Mouse (Mus musculus) liver, adult 2 months (tissue): ENCODE results near the gene Vps13d. TPM values are rescaled to one million over a fixed set of nuclear protein-coding genes. Genes with fewer than 3 reads are reported as not detected.
A peak's percentile ranks its signal among the peaks of the same experiment; 100 is the strongest.

Experiments
- DNase-seq: peaks from one replicate; pipeline ENCODE4 v3.0.0-alpha.2; 2011; ENCODE audit warnings: low read depth, low spot score; ENCODE audit errors: extremely low read depth
- H3K27ac ChIP-seq: fragments of 200-500 bp; replicated peaks from 2 replicates; pipeline ENCODE4 v1.5.1; 2012; ENCODE audit warnings: low read depth, mild to moderate bottlenecking, control low read depth, inconsistent platforms, low read length; ENCODE audit not compliant: insufficient read depth
- H3K27me3 ChIP-seq: fragments of 200-500 bp; 2 replicates; pipeline ENCODE4 v1.6.1; 2012; ENCODE audit warnings: mild to moderate bottlenecking, moderate library complexity, low read length, inconsistent platforms; ENCODE audit not compliant: control insufficient read depth, insufficient read depth
- H3K36me3 ChIP-seq: fragments of 200-500 bp; 2 replicates; pipeline ENCODE4 v1.6.1; 2012; ENCODE audit warnings: low read length, inconsistent platforms; ENCODE audit not compliant: control insufficient read depth, insufficient read depth
- H3K4me1 ChIP-seq: fragments of 200-500 bp; 2 replicates; pipeline ENCODE4 v1.6.1; 2011; ENCODE audit warnings: low read length; ENCODE audit not compliant: control insufficient read depth, insufficient read depth
- H3K4me3 ChIP-seq: fragments of 200-500 bp; 2 replicates; pipeline ENCODE4 v1.5.1; 2011; ENCODE audit warnings: low read depth, mild to moderate bottlenecking, control low read depth, low read length, moderate library complexity; ENCODE audit not compliant: insufficient read depth
- H3K79me2 ChIP-seq: fragments of 200-500 bp; 2 replicates; pipeline ENCODE4 v1.6.1; 2012; ENCODE audit warnings: inconsistent platforms, mild to moderate bottlenecking, low read length, moderate library complexity; ENCODE audit not compliant: control insufficient read depth, insufficient read depth
- H3K9ac ChIP-seq: fragments of 200-500 bp; 2 replicates; pipeline ENCODE4 v1.6.1; 2012; ENCODE audit warnings: low read depth, mild to moderate bottlenecking, control low read depth, inconsistent platforms, low read length
- CTCF ChIP-seq: fragments of 200-500 bp; IDR thresholded peaks from 2 replicates; pipeline ENCODE4 v1.5.1; 2011; ENCODE audit warnings: low read depth, low read length, control low read depth
- POLR2A ChIP-seq: fragments of 200-500 bp; IDR thresholded peaks from 2 replicates; pipeline ENCODE4 v1.6.1; 2011; ENCODE audit warnings: low read length, control low read depth; ENCODE audit not compliant: insufficient read depth; ENCODE audit errors: extremely low read depth
- WGBS: fragments of 180-500 bp; shearing (Covaris S2); methylation state at CpG from one replicate; pipeline ENCODE4 v1.1.7; 2018; 5-methylcytosine and 5-hydroxymethylcytosine counted together
- polyA plus RNA-seq: library from polyadenylated mRNA; depleted of rRNA; stranded (reverse); fragments of >200 nt; gene quantifications from 2 replicates; pipeline ENCODE4 v1.2.3, GENCODE M21; 2012
- total RNA-seq: library from RNA; depleted of rRNA; stranded (reverse); fragments of >200 nt; gene quantifications from 2 replicates; pipeline ENCODE4 v1.2.3, GENCODE M21; 2014

Gene Vps13d
- total and polyA plus RNA-seq, 2 experiments = 11.6 to 32.4 TPM

GRCm38 (mm10) chr4:145224613-145225012 lies 29.8 kb upstream of the Vps13d start:
- Histone ChIP-seq H3K4me1 (peaks cover 25% of the 10 kb centered on the region), H3K9ac (no peak overlapping the region), H3K4me3 (no peak overlapping the region), H3K79me2 (0 out of 2 replicates have a peak, but pooled peaks cover 1% of the 10 kb centered on the region), H3K27me3 (no peaks in the 10 kb centered on the region), H3K27ac (no peak overlapping the region), H3K36me3 (peaks cover 38% of the 10 kb centered on the region)
- WGBS = 96% methylated on average over 4 of the region's 4 CpGs
- TF ChIP-seq POLR2A = no peak
- no peak for TF ChIP-seq CTCF
- DNase-seq = no peak

DNA sequence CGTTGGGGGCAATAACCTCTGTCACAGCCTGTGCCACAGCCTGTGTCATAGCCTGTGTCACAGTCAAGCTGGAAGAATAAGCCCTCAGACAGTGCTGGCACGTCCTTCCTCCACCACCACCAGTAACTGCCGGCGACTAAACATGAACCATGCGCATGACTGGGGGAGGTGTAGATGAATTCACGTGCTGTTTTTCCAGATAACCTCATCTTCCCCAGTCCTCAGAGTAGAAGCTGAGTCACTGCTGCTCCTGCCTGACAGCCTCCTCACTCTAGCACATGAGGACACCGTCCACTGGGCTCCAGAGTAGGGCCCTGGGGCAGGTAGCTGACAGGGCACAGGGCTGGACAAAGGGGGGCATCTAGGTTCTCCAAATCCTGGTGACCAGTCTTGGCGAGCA lies 27.3 kb upstream of the Vps13d start:
- TF ChIP-seq POLR2A (no peak), CTCF (no peak)
- H3K79me2 ChIP-seq = no peaks in the 10 kb centered on the region; the same call in 1 of the 2 replicates
- WGBS = 48% methylated on average over 8 of the region's 8 CpGs

DNA sequence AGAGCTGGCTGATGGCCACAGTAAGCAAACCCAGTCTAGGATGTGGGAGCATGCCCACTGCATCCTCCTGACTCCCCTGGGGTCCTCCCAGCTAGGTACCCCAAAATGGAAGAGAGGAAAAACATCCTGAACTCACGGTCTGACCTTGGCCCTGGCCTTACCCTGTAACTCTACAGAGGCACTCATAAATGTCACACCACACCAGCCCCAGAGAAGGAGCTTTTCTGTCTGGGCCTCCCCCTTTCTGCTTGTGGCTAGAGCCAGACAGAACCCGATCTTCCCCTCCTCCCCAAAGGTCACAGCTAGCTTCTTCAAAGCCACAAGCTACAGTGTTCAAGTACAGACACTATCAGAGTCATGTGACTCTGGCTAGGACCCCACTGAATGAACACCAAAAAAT lies 26.6 kb upstream of the Vps13d start:
- no peak for TF ChIP-seq POLR2A
- no peak for TF ChIP-seq CTCF
- Histone ChIP-seq H3K79me2 (no peaks in the 10 kb centered on the region; the same call in 1 of the 2 replicates), H3K9ac (no peak overlapping the region), H3K4me1 (peaks cover 35% of the 10 kb centered on the region), H3K36me3 (peaks cover 40% of the 10 kb centered on the region), H3K4me3 (no peak overlapping the region), H3K27ac (peak overlapping the region; percentile 82), H3K27me3 (no peaks in the 10 kb centered on the region)
- WGBS = 58% methylated on average over 2 of the region's 2 CpGs
- no peak for DNase-seq

More for the DNA sequence above, 27.3 kb upstream of the Vps13d start:
- Histone ChIP-seq H3K4me1 (peaks cover 35% of the 10 kb centered on the region), H3K27me3 (no peaks in the 10 kb centered on the region), H3K36me3 (peaks cover 35% of the 10 kb centered on the region), H3K9ac (peak overlapping the region; percentile 34), H3K27ac (peak overlapping the region; percentile 82), H3K4me3 (no peak overlapping the region)
- DNase-seq = peak; percentile 79

DNA sequence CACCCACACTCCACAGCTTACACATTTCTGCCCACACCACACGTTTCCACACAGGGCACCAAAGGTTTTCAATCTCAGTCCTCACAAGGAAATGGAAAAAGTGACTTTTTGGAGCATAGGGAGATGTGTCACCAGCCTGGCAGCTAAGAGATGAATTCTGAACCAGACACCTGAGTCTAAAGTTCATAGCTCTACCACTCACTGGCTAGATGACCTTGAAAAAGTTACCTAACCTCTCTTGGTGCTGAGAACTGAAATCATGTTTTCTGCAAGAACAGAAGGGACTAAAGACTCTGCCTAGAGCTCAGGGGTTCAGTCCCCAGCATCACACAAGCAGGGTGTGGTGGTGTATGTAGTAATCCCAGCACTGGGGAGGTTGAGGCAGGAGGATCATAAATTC lies 25.2 kb upstream of the Vps13d start:
- H3K27me3 ChIP-seq = no peaks in the 10 kb centered on the region
- peaks cover 35% of the 10 kb centered on the region for H3K4me1 ChIP-seq
- H3K27ac ChIP-seq = peak overlapping the region; percentile 82
- peak overlapping the region; percentile 3; the same call in 1 of the 2 replicates for H3K9ac ChIP-seq
- TF ChIP-seq POLR2A (no peak), CTCF (no peak)
- H3K4me3 ChIP-seq = no peak overlapping the region
- H3K79me2 ChIP-seq = no peaks in the 10 kb centered on the region; the same call in 1 of the 2 replicates
- WGBS = 19% methylated on average over 1 of the region's 1 CpGs
- H3K36me3 ChIP-seq = peaks cover 43% of the 10 kb centered on the region
- peak; percentile 93 for DNase-seq

GRCm38 (mm10) chr4:145219240-145219985 lies 24.6 kb upstream of the Vps13d start:
- DNase-seq = peak; percentile 100
- H3K36me3 ChIP-seq = peaks cover 43% of the 10 kb centered on the region
- 20% methylated on average over 15 of the region's 15 CpGs for WGBS
- H3K4me3 ChIP-seq = no peak overlapping the region
- peak overlapping the region; percentile 3; the same call in 1 of the 2 replicates for H3K9ac ChIP-seq
- H3K79me2 ChIP-seq = no peaks in the 10 kb centered on the region; the same call in 1 of the 2 replicates
- H3K27me3 ChIP-seq = no peaks in the 10 kb centered on the region
- H3K4me1 ChIP-seq = peaks cover 35% of the 10 kb centered on the region
- H3K27ac ChIP-seq = peak overlapping the region; percentile 95
- no peak for TF ChIP-seq POLR2A
- TF ChIP-seq CTCF = peak; percentile 79

GRCm38 (mm10) chr4:145217837-145218236 lies 23.0 kb upstream of the Vps13d start:
- Histone ChIP-seq H3K27me3 (no peaks in the 10 kb centered on the region), H3K36me3 (peaks cover 31% of the 10 kb centered on the region; the same call in 1 of the 2 replicates), H3K79me2 (no peaks in the 10 kb centered on the region; the same call in 1 of the 2 replicates), H3K27ac (peak overlapping the region; percentile 79), H3K9ac (0 out of 2 replicates have a peak overlapping the region, but pooled peaks have one; percentile 0), H3K4me1 (peaks cover 35% of the 10 kb centered on the region), H3K4me3 (no peak overlapping the region)
- no peak for TF ChIP-seq POLR2A
- no peak for TF ChIP-seq CTCF
- WGBS = 14% methylated on average over 5 of the region's 5 CpGs
- peak; percentile 91 for DNase-seq
